Mouse (Mus musculus) bone marrow macrophage, adult 2 months (primary cell): ENCODE data around the gene Btn1a1. TPM values are rescaled to one million over a fixed set of nuclear protein-coding genes. Genes with fewer than 3 reads are reported as not detected.

Experiments
- H3K27ac ChIP-seq: 2 replicates; pipeline ENCODE4 v1.5.1; 2012; ENCODE audit warnings: low read depth, low read length; ENCODE audit not compliant: insufficient read depth
- H3K4me1 ChIP-seq: 2 replicates; pipeline ENCODE4 v1.6.1; 2012; ENCODE audit warnings: low read length; ENCODE audit not compliant: control insufficient read depth, insufficient read depth
- H3K4me3 ChIP-seq: 2 replicates; pipeline ENCODE4 v1.5.1; 2012; ENCODE audit warnings: mild to moderate bottlenecking, low read length, moderate library complexity; ENCODE audit not compliant: insufficient read depth
- CTCF ChIP-seq: IDR thresholded peaks from 2 replicates; pipeline ENCODE4 v1.5.1; 2012; ENCODE audit warnings: low read depth, mild to moderate bottlenecking, low read length, moderate library complexity
- POLR2A ChIP-seq: IDR thresholded peaks from 2 replicates; pipeline ENCODE4 v1.6.1; 2012; ENCODE audit warnings: mild to moderate bottlenecking, low read depth, low read length, borderline replicate concordance
- polyA plus RNA-seq: library from polyadenylated mRNA; stranded (reverse); fragments of >200 nt; gene quantifications from 2 replicates; pipeline ENCODE4 v1.2.4, GENCODE M21; 2012; ENCODE audit not compliant: missing spikeins, insufficient read depth, insufficient read length

Gene Btn1a1
- not detected in 2 replicates for polyA plus RNA-seq

GRCm38 (mm10) chr13:23465600-23466109, at the start of gene Btn1a1:
TSS of gene Btn1a1 (minus strand) at chr13:23465901.
- TF ChIP-seq POLR2A (no peak), CTCF (no peak)
- Histone ChIP-seq H3K27ac (no peak within 1 kb of the TSS), H3K4me3 (peak within 1 kb of the TSS; percentile 74), H3K4me1 (peaks cover 2% of the 10 kb centered on the region)

DNA sequence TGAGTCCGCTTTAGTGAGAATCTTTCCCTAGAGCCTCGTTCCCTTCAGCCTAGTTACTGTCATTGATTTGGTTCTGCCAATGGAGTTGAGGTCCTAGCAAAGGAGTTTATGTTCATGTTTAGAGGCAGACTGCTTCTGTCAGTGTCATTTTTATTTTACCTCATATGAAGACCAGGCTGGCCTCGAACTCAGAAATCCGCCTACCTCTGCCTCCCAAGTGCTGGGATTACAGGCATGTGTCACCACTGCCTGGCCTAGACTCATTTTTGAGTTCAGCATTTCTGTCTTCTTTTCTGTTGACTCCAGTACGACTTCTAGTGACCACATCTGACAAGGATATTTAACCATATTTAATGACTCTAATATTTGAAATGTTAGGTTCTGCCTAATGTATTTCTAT, 49.6 kb upstream of the Btn1a1 start:
- no peak overlapping the region for H3K27ac ChIP-seq
- H3K4me3 ChIP-seq, result no peak overlapping the region
- peaks cover 10% of the 10 kb centered on the region for H3K4me1 ChIP-seq
- TF ChIP-seq CTCF (no peak), POLR2A (no peak)

DNA sequence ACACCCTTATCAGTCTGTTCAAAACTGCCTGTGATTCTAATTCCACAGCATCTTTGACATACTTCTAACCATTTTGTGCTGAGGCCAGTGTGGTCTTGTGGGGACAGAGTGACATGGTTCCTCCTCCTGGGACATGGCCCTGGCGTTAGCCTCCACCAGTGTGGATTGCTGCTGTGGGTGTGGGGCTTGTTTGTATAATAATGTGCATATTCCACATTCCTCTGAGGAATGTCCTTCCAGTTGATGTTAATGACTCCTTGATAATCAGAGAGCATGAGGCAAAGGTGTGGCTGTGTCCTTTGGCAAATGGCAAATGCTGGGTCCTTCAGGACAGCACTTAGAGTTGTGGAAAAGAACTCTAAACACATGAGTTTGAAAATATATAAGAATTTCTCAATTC, 47.8 kb upstream of the Btn1a1 start:
- Histone ChIP-seq H3K27ac (no peak overlapping the region), H3K4me3 (no peak overlapping the region), H3K4me1 (peaks cover 5% of the 10 kb centered on the region)
- no peak for TF ChIP-seq POLR2A
- no peak for TF ChIP-seq CTCF

- H3K27ac ChIP-seq, result no peak overlapping the region
- H3K4me1 ChIP-seq, result peaks cover 2% of the 10 kb centered on the region
- no peak overlapping the region for H3K4me3 ChIP-seq
- TF ChIP-seq CTCF (no peak), POLR2A (no peak)
Measured at GRCm38 (mm10) chr13:23510127-23510526, 44.4 kb upstream of the Btn1a1 start.

GRCm38 (mm10) chr13:23506819-23507515, 41.3 kb upstream of the Btn1a1 start:
- TF ChIP-seq POLR2A (no peak), CTCF (no peak)
- Histone ChIP-seq H3K4me3 (no peak overlapping the region), H3K27ac (no peak overlapping the region), H3K4me1 (peaks cover 9% of the 10 kb centered on the region)

- H3K4me3 ChIP-seq, result no peak overlapping the region
- TF ChIP-seq POLR2A (no peak), CTCF (no peak)
- H3K27ac ChIP-seq, result no peak overlapping the region
- peaks cover 14% of the 10 kb centered on the region for H3K4me1 ChIP-seq
Measured at GRCm38 (mm10) chr13:23506351-23506750, 40.6 kb upstream of the Btn1a1 start.

- peaks cover 14% of the 10 kb centered on the region for H3K4me1 ChIP-seq
- no peak for TF ChIP-seq CTCF
- no peak for TF ChIP-seq POLR2A
- no peak overlapping the region for H3K4me3 ChIP-seq
- H3K27ac ChIP-seq, result no peak overlapping the region
Measured at GRCm38 (mm10) chr13:23505662-23506345, 40.1 kb upstream of the Btn1a1 start.

GRCm38 (mm10) chr13:23503797-23504196, 38.1 kb upstream of the Btn1a1 start:
- Histone ChIP-seq H3K4me3 (no peak overlapping the region), H3K27ac (no peak overlapping the region), H3K4me1 (peaks cover 12% of the 10 kb centered on the region)
- TF ChIP-seq POLR2A (no peak), CTCF (no peak)

DNA sequence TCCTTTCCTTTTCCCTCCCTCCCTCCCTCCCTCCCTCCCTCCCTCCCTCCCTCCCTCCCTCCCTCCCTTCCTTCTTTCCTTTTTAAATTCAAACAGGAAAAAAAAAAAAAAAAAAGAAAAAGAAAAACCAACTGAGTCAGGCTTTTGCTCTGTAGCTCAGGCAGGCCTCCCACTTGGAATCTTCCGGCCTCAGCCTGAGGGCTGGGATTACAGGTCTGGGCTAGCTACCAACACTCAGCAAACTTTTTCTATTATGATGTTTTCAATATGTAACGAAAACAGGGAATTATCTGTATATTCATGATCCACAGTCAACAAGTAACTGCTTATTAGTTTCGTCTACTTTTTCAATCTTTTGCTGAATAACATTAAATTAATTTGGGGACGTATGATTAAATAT, 37.2 kb upstream of the Btn1a1 start:
- Histone ChIP-seq H3K27ac (no peak overlapping the region), H3K4me3 (no peak overlapping the region), H3K4me1 (peaks cover 12% of the 10 kb centered on the region)
- TF ChIP-seq POLR2A (no peak), CTCF (no peak)

DNA sequence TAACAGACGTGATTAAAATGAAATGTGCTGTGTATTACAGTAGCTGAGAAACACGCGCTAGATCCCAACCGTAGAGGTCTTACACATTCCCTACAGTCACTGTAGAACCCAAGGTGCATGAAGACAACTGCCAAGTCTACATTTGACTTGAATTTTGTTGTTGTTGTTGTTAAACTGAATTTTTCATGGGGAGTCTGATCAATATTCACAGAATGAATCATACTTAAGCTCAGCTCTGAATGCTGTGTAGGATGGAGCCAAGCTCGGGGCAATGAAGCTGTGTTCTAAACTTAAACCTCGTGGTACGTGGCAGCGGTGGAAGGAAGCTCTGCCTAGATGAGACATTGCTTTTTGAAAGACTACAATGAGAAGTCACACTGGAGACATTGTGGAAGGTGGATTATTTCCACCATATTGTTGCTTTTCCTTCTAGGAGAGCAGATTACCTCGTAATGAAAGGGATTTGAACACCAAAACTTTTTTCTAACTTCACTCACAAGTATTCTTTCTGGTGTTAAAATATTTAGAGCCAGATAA, 36.4 kb upstream of the Btn1a1 start:
- Histone ChIP-seq H3K27ac (no peak overlapping the region), H3K4me3 (no peak overlapping the region), H3K4me1 (peaks cover 13% of the 10 kb centered on the region)
- no peak for TF ChIP-seq CTCF
- TF ChIP-seq POLR2A, result no peak
